Mouse (Mus musculus): ENCODE results near the gene Olfr429. TPM values are rescaled to one million over a fixed set of nuclear protein-coding genes. Genes with fewer than 3 reads are reported as not detected.

The Olfr429 gene
- total RNA-seq, 2 experiments from 2014 or later = not detected

- intact Hi-C loops (cut with DNase I) = no loop called here
- no peak for DNase-seq
- no peak overlapping the region for H3K27ac ChIP-seq
- no peak for TF ChIP-seq CTCF (IDR thresholded peaks at IDR 0.05)
- H3K4me3 ChIP-seq = no peak overlapping the region
These were observed 28.9 kb upstream of the Olfr429 start for GRCm38 (mm10) chr1:174055248-174055647.

- Histone ChIP-seq H3K4me3 (no peak within 1 kb of the TSS), H3K27ac (no peak within 1 kb of the TSS)
- TF ChIP-seq CTCF (IDR thresholded peaks at IDR 0.05) = no peak
- no peak for DNase-seq
- intact Hi-C loops (cut with DNase I) = no loop called here
These were observed 17.8 kb upstream of the Olfr429 start, which contains the start of gene Olfr430 for GRCm38 (mm10) chr1:174066305-174066704. Gene Olfr430 (plus strand): TSS chr1:174066605.

DNA sequence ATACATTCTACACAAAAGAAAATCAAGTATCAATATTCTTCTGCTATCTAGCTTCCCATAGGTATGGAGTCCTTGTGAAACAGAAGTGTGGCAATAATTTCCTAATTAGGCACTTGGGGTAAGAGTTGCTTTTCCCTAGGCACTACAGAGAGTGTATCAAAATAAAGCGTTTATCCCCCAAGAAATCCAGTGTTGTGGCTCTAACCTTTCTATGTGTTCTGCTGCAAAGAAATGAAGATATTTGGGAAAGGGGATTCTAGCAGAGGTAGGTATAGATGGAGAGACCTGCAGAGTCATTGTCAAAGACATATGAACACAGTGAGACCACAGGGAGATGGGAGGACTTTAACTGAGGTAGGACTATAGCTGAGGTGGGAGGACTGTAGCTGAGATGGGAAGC, 12.5 kb downstream of the Olfr429 start, which contains the start of gene Olfr427:
Gene Olfr427 (plus strand): TSS at position 301 of the 400 bp plus-strand sequence.
- intact Hi-C loops (cut with DNase I) = no loop called here
- no peak within 1 kb of the TSS for H3K4me3 ChIP-seq
- no peak within 1 kb of the TSS for H3K27ac ChIP-seq
- no peak for DNase-seq
- TF ChIP-seq CTCF (IDR thresholded peaks at IDR 0.05) = no peak

- peak; percentile 54 for TF ChIP-seq CTCF (IDR thresholded peaks at IDR 0.05)
- DNase-seq = no peak
- Histone ChIP-seq H3K27ac (no peak overlapping the region), H3K4me3 (no peak overlapping the region)
- intact Hi-C loops (cut with DNase I) = no loop called here
These were observed 19.6 kb downstream of the Olfr429 start for GRCm38 (mm10) chr1:174103735-174104134.

DNA sequence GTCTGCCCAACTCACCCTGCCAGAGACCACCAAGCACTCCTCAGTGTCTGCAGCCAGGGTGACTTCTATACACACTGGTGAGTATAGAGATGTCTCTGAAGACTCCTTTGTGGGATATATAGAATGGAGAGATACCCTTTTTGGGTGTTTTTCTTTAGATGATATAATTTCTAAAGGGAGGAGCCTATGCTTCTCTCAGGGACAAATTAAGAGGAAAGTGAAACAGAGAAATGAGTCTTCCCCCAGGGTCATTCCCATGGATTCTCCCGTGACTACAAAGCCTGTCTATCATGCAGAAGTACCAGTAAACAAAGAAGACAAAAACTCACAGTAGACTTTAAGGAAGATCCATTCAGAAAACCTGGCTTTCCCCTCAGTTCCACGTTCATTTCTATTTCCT, 36.9 kb downstream of the Olfr429 start, which contains the start of gene Olfr231:
Gene Olfr231 (minus strand): TSS at position 101 of the 400 bp plus-strand sequence.
- no peak within 1 kb of the TSS for H3K27ac ChIP-seq
- no peak for TF ChIP-seq CTCF (IDR thresholded peaks at IDR 0.05)
- DNase-seq = no peak
- intact Hi-C loops (cut with DNase I) = no loop called here
- H3K4me3 ChIP-seq = no peak within 1 kb of the TSS

GRCm38 (mm10) chr1:174131217-174131616, 47.1 kb downstream of the Olfr429 start, which contains the start of gene Olfr424:
Gene Olfr424 (plus strand): TSS chr1:174131517.
- DNase-seq = no peak
- H3K4me3 ChIP-seq = no peak within 1 kb of the TSS
- no peak for TF ChIP-seq CTCF (IDR thresholded peaks at IDR 0.05)
- H3K27ac ChIP-seq = no peak within 1 kb of the TSS
- intact Hi-C loops (cut with DNase I) = no loop called here

- intact Hi-C loops (cut with DNase I) = no loop called here
- Histone ChIP-seq H3K27ac (no peak overlapping the region), H3K4me3 (no peak overlapping the region)
- TF ChIP-seq CTCF (IDR thresholded peaks at IDR 0.05) = no peak
- no peak for DNase-seq
These were observed 47.9 kb downstream of the Olfr429 start for GRCm38 (mm10) chr1:174131999-174132398.

Other genes with a start within 250 kb of the Olfr429 start
- 1 to 10 TPM; 1.1 to 3.3 TPM for gene Ifi211, start 171.3 kb upstream of the Olfr429 start, total RNA-seq (2021)
- 1 to 10 TPM; 3.1 to 6.1 TPM for gene Mndal, start 141.8 kb upstream of the Olfr429 start, total RNA-seq (2021)
- gene Ifi203, start 141.7 kb upstream of the Olfr429 start, total RNA-seq (2021) = 1 to 10 TPM; 2.7 to 4.8 TPM
- gene Ifi202b, start 101.6 kb upstream of the Olfr429 start, total RNA-seq (2021) = not detected
- 10 to 100 TPM in 1 of 2 experiments, 1 to 10 TPM in 1; 8.0 to 11.2 TPM for gene Ifi205, start 52.5 kb upstream of the Olfr429 start, total RNA-seq (2021)
- gene Olfr433, start 43.6 kb upstream of the Olfr429 start, total RNA-seq (2021) = not detected
- not detected for gene Olfr432, start 35.1 kb upstream of the Olfr429 start, total RNA-seq (2021)
- not detected for gene Olfr430, start 17.7 kb upstream of the Olfr429 start, total RNA-seq (2021)
- not detected for gene Olfr427, start 12.6 kb downstream of the Olfr429 start, total RNA-seq (2021)
- gene Olfr231, start 36.8 kb downstream of the Olfr429 start, total RNA-seq (2021) = not detected
- not detected for gene Olfr424, start 47.2 kb downstream of the Olfr429 start, total RNA-seq (2021)
- not detected for gene Olfr420, start 71.3 kb downstream of the Olfr429 start, total RNA-seq (2021)
- under 1 TPM; 0.03 to 0.06 TPM for gene Spta1, start 88.4 kb downstream of the Olfr429 start, total RNA-seq (2021)
- gene Olfr419, start 167.7 kb downstream of the Olfr429 start, total RNA-seq (2021) = not detected
- gene Mptx1, start 246.2 kb downstream of the Olfr429 start, total RNA-seq (2021) = not detected

All from gastrocnemius, adult 2 months (tissue).